Mouse (Mus musculus) ES-E14 (cell line): ENCODE results near the gene Akap5. TPM values are rescaled to one million over a fixed set of nuclear protein-coding genes. Genes with fewer than 3 reads are reported as not detected.

ENCODE experiments used
- DNase-seq: peaks from one replicate; pipeline ENCODE4 v3.0.0-alpha.2; 2013; ENCODE audit warnings: low read depth, low spot score
- H3K27ac ChIP-seq: 2 replicates; pipeline ENCODE4 v1.5.1; 2012; ENCODE audit warnings: low read depth, mild to moderate bottlenecking, low read length, moderate library complexity, mixed read lengths; ENCODE audit not compliant: poor library complexity, insufficient read depth, severe bottlenecking
- H3K36me3 ChIP-seq: 2 replicates; pipeline ENCODE4 v1.6.1; 2012; ENCODE audit warnings: mild to moderate bottlenecking, low read length, moderate library complexity, mixed read lengths; ENCODE audit not compliant: control insufficient read depth, poor library complexity, insufficient read depth, severe bottlenecking
- H3K4me1 ChIP-seq, 2 experiments: fragments of 150-350 bp in 1 of 2; sonication (generic) in 1 of 2; 2 replicates each; pipeline ENCODE4 v1.6.1; 2012; ENCODE audit warnings: low read length in 2 of 2, mild to moderate bottlenecking in 1 of 2, mixed read lengths in 1 of 2; ENCODE audit not compliant: control insufficient read depth in 2 of 2, insufficient read depth in 2 of 2, poor library complexity in 1 of 2
- H3K4me3 ChIP-seq, 2 experiments: fragments of 150-350 bp in 1 of 2; sonication (generic) in 1 of 2; 2 replicates each; pipeline ENCODE4 v1.5.1; 2012; ENCODE audit warnings: low read length in 2 of 2, low read depth in 1 of 2, mild to moderate bottlenecking in 1 of 2, mixed read lengths in 1 of 2; ENCODE audit not compliant: insufficient read depth in 1 of 2, poor library complexity in 1 of 2, severe bottlenecking in 1 of 2
- H3K9ac ChIP-seq: 2 replicates; pipeline ENCODE4 v1.6.1; 2012; ENCODE audit warnings: low read depth, mild to moderate bottlenecking, low read length, mixed read lengths; ENCODE audit not compliant: poor library complexity, insufficient read depth, severe bottlenecking
- H3K9me3 ChIP-seq: fragments of 150-350 bp; sonication (generic); 2 replicates; pipeline ENCODE4 v1.6.1; 2012; ENCODE audit warnings: low read depth, mild to moderate bottlenecking, low read length; ENCODE audit not compliant: control insufficient read depth, insufficient read depth
- CHD2 ChIP-seq: IDR thresholded peaks from 2 replicates; pipeline ENCODE4 v1.6.1; 2014; ENCODE audit warnings: mild to moderate bottlenecking, low read depth, low read length, inconsistent platforms
- HCFC1 ChIP-seq: IDR thresholded peaks from 2 replicates; pipeline ENCODE4 v1.6.1; 2012; ENCODE audit warnings: low read length, inconsistent platforms, borderline replicate concordance; ENCODE audit not compliant: insufficient read depth
- MAFK ChIP-seq: IDR thresholded peaks from 2 replicates; pipeline ENCODE4 v1.6.1; 2014; ENCODE audit warnings: mild to moderate bottlenecking, low read depth, low read length, inconsistent platforms; ENCODE audit not compliant: insufficient read depth
- ZC3H11A ChIP-seq: IDR thresholded peaks from 2 replicates; pipeline ENCODE4 v1.6.1; 2012; ENCODE audit warnings: low read depth, mild to moderate bottlenecking, inconsistent platforms, low read length, borderline replicate concordance
- ZNF384 ChIP-seq: IDR thresholded peaks from 2 replicates; pipeline ENCODE4 v1.6.1; 2012; ENCODE audit warnings: low read depth, low read length, inconsistent platforms
- in situ Hi-C, 2 experiments: fragments of 600-800 bp; cut with MboI; formaldehyde crosslinking; loops; one replicate each; pipeline ENCODE4 v1.15.1; 2025; ENCODE audit warnings: low sequenced_read_pairs in 2 of 2, inconsistent platforms in 1 of 2; ENCODE audit not compliant: unreplicated experiment in 2 of 2
- total RNA-seq: library from RNA; depleted of rRNA; stranded (reverse); fragments of 300-350 nt; gene quantifications from 2 replicates; pipeline ENCODE4 v1.2.3, GENCODE M21; 2012

The Akap5 gene
- total RNA-seq, 1 experiment, result 5.2 TPM

DNA sequence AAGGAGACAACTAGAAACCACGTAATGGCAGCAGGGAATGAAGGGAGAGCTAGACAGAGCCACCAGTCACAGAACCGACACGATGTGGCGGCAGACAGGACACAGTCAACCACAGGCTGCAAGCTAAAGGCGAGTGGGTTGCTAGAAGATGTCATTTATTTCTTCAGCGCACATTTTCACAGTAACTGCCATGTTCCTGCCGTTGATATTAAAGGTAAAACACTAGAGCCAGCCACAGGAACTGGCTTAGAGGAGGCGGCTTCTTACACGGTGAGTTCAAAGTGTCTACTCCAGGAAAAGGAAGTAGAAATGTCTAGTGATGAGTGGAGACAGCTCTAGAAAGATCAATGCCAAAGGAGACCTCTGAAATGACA lies 37.6 kb downstream of the Akap5 start:
- Histone ChIP-seq H3K36me3 (no peaks in the 10 kb centered on the region; the same call in 1 of the 2 replicates), H3K4me3 (no peak overlapping the region), H3K4me1 (peaks cover 0 to under 1% of the 10 kb centered on the region in 2 experiments; a peak in 1 of 4 replicates), H3K27ac (no peak overlapping the region), H3K9ac (no peak overlapping the region), H3K9me3 (no peaks in the 10 kb centered on the region)
- TF ChIP-seq HCFC1 (no peak), MAFK (no peak), ZC3H11A (no peak), CHD2 (no peak), ZNF384 (no peak)
- in situ Hi-C loops, result no loop called here
- no peak for DNase-seq

DNA sequence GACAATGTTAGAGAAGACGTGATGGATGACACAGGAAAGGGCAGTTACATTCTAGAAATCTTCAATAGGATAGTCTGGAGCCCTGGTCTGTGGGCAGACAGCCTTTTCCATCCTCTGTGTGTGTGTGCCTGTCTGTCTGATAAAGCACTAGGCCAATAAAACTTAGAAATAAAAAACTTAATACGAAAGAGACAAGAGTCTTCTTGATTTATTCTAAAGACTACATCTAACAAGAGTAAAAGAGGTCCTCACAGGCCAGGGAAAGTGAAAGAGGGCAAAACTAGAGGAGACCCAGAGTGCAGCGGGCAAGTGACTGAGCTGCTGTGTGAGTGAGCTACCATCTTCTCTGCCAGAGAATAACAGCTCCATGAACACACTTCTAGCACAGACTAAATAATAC lies 41.6 kb downstream of the Akap5 start:
- H3K27ac ChIP-seq, result no peak overlapping the region
- no peak overlapping the region for H3K4me3 ChIP-seq
- H3K4me1 ChIP-seq, result peaks cover 0 to 5% of the 10 kb centered on the region in 2 experiments; a peak in 1 of 4 replicates
- H3K9me3 ChIP-seq, result no peaks in the 10 kb centered on the region
- H3K9ac ChIP-seq, result no peak overlapping the region
- no peak for TF ChIP-seq ZC3H11A
- no peak for TF ChIP-seq MAFK
- TF ChIP-seq CHD2, result no peak
- no peak for TF ChIP-seq HCFC1
- H3K36me3 ChIP-seq, result no peaks in the 10 kb centered on the region
- in situ Hi-C loops, result no loop called here
- DNase-seq, result no peak

DNA sequence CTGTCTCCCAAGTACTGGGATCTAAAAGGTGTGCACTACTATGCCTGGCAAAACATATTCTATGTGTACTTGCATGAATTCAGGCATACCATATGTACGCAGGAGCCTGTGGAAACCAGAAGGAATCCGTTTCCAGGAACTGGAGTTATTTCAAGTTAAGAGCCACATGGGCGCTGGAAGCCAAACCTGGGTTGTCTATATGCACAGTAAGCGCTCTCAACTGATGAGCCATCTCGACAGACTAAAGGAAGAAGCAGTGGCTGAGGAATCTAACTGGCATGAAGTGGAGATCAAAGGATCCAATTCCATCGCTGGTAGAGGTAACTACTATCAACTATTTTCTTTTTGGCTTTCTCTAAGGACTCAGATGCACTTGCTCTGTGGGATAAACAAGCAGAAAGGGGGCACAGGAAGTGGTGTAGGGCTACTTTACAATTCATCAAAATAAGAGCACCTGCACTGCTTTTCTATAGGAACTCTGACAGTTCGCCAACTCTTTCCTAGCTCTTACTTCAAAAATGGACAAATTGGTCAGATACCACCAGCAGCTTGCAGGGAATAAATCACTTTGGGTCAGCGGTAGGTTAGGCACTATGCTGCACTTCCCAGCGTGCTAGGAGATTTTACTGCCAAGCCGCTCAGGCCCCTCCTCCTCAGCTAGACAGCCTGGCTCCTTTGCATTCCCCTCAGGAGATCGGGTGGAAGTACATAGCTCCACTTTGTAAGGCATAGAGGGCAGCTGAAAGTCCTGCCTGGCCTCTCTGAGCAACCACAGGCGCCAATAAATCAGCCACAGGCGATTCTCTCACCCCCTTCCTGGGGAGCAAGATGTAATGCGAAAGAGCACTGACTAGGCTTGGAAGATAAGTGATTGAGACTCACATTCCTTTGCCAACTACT lies 42.7 kb downstream of the Akap5 start:
- Histone ChIP-seq H3K9me3 (no peaks in the 10 kb centered on the region), H3K4me3 (peak overlapping the region; percentile 35 to 48), H3K36me3 (no peaks in the 10 kb centered on the region), H3K4me1 (peaks cover 0 to 7% of the 10 kb centered on the region in 2 experiments; a peak in 2 of 4 replicates), H3K27ac (no peak overlapping the region), H3K9ac (peak overlapping the region; percentile 23)
- in situ Hi-C loops, result no loop called here
- TF ChIP-seq ZNF384 (no peak), HCFC1 (no peak), CHD2 (no peak), ZC3H11A (no peak), MAFK (no peak)
- DNase-seq, result no peak

DNA sequence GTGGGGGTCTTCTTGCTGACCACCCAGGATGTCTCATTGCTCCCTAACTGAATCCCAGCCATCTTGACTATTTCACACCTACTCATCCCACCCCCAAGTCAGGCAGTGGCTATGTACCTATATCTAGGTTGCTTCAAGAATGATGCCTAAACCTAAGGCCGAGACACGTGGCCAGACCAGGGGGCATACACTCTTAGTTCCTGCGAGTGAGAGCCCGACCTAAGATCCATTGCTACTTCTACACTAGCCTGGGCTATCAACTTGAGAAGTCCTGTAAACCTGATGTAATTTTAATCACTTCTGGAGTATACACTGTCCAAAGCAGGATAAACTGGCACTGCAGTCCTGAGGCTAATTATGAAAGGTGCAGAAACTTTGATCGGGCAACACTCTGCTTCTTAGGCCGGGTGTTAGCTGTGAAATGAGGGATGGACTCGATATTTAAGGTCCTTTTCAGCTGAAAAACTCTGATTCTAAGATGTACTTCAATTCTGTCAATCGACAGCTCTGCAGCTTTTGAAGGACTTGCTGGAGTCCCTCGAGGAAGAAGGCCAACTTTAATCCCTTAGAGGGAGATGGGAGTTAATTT lies 43.6 kb downstream of the Akap5 start:
- Histone ChIP-seq H3K36me3 (no peaks in the 10 kb centered on the region), H3K9ac (peak overlapping the region; percentile 94; the same call in 1 of the 2 replicates), H3K4me3 (peak overlapping the region; percentile 96 to 97), H3K27ac (no peak overlapping the region), H3K4me1 (peaks cover 0 to 12% of the 10 kb centered on the region in 2 experiments; a peak in 2 of 4 replicates), H3K9me3 (no peaks in the 10 kb centered on the region)
- no peak for TF ChIP-seq CHD2
- no peak for TF ChIP-seq ZNF384
- in situ Hi-C loops, result no loop called here
- no peak for DNase-seq
